Mouse (Mus musculus): ENCODE results near the gene Wwc1.
A peak's percentile ranks its signal among the peaks of the same experiment; 100 is the strongest.

The Wwc1 gene

GRCm38 (mm10) chr11:35972270-35972931 lies 7.9 kb downstream of the Wwc1 start:
- DNase-seq, result no peak

- DNase-seq, result no peak
Measured at GRCm38 (mm10) chr11:35970806-35971705, 9.3 kb downstream of the Wwc1 start.

GRCm38 (mm10) chr11:35968291-35968690 lies 12.0 kb downstream of the Wwc1 start:
- DNase-seq, result no peak

- DNase-seq, result no peak
Measured at GRCm38 (mm10) chr11:35963981-35964549, 16.3 kb downstream of the Wwc1 start.

- no peak for DNase-seq
Measured at GRCm38 (mm10) chr11:35963554-35963953, 16.8 kb downstream of the Wwc1 start.

GRCm38 (mm10) chr11:35962431-35962830 lies 17.9 kb downstream of the Wwc1 start:
- no peak for DNase-seq

- DNase-seq, result no peak
Measured at GRCm38 (mm10) chr11:35959270-35959669, 21.1 kb downstream of the Wwc1 start.

GRCm38 (mm10) chr11:35955572-35955971 lies 24.8 kb downstream of the Wwc1 start:
- no peak for DNase-seq

- no peak for DNase-seq
Measured at GRCm38 (mm10) chr11:35953179-35953578, 27.1 kb downstream of the Wwc1 start.

GRCm38 (mm10) chr11:35951727-35952065 lies 28.6 kb downstream of the Wwc1 start:
- DNase-seq, result no peak

GRCm38 (mm10) chr11:35951058-35951726 lies 29.1 kb downstream of the Wwc1 start:
- DNase-seq, result no peak

GRCm38 (mm10) chr11:35950466-35950865 lies 29.9 kb downstream of the Wwc1 start:
- DNase-seq, result no peak

- DNase-seq, result no peak
Measured at GRCm38 (mm10) chr11:35950011-35950410, 30.3 kb downstream of the Wwc1 start.

- no peak for DNase-seq
Measured at GRCm38 (mm10) chr11:35948457-35948881, 31.9 kb downstream of the Wwc1 start.

- DNase-seq, result no peak
Measured at GRCm38 (mm10) chr11:35947944-35948343, 32.4 kb downstream of the Wwc1 start.

GRCm38 (mm10) chr11:35945187-35945586 lies 35.1 kb downstream of the Wwc1 start:
- DNase-seq, result no peak

GRCm38 (mm10) chr11:35941641-35942040 lies 38.7 kb downstream of the Wwc1 start:
- DNase-seq, result no peak

- peak; percentile 13 for DNase-seq
Measured at GRCm38 (mm10) chr11:35941064-35941463, 39.3 kb downstream of the Wwc1 start.

- DNase-seq, result no peak
Measured at GRCm38 (mm10) chr11:35938790-35939385, 41.4 kb downstream of the Wwc1 start.

GRCm38 (mm10) chr11:35935645-35936044 lies 44.7 kb downstream of the Wwc1 start:
- no peak for DNase-seq

- DNase-seq, result no peak
Measured at GRCm38 (mm10) chr11:35935133-35935532, 45.2 kb downstream of the Wwc1 start.

GRCm38 (mm10) chr11:35933402-35934085 lies 46.8 kb downstream of the Wwc1 start:
- no peak for DNase-seq
